Mouse (Mus musculus): ENCODE data around the gene Phf21a.
A peak's percentile ranks its signal among the peaks of the same experiment; 100 is the strongest.
"Not testable (repeated sequence)": the region's sequence is repeated elsewhere in the genome, so short reads cannot be mapped to it uniquely, and the experiment has no call there.

Gene Phf21a

DNA sequence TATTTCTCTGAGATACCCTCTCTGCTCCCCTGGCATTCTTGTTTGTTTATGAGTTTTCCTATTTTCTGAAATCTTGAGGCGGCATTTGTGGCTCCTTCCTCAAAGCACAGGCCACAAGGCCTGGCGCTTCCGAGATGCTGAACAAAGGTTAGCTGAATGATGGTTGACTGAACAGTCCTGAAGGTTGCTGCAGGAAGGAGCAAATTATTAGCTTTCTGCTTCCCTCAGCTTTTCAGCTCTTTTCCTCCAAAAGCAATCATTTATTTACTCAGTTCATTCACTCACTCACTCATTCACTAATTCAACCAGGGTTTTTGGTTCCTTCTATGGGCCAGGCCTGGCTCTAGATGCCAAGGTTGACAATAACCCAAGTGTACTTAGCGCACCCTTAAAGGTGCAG lies 10.7 kb upstream of the Phf21a start:
- DNase-seq (ENCODE audit: low read depth), result no peak

DNA sequence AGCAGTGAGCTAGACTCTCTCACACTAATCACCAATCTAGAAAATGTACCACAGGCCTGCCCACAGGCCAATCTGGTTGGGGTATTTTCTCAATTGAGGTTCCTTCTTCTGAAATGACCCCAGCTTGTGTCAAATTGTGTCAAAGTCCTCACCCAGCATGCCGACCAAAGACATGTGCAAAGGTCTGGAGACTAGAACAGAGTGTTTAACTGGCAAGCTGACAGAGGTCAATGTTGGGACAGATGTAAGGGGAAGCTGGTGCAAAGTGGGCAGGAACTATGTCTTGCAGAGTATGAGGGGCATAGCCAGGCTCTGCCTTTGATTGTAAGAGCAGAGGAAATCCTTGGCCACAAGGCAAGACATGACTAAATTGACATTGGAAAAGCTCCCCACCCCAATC lies 7.2 kb upstream of the Phf21a start:
- peak; percentile 8 for DNase-seq (ENCODE audit: low read depth)

DNA sequence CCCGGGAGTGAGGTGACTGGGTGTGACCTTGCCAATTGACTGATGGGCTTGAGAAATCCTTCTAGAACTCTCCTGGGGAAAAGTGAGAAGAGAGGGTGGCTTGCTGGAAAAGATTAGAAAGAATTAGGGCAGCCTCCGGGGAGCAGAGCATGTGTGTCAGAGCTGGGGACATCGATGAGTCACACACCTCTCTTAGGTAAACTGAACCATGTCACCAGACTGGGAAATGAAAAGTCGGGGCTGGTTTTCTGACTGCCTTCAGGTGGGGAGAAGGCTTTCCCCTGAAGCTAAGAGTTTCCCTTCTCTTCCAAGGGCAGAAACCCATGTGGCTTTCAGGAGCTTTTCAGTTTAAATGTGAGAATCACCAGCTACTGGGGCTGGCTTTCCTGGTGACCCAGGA lies 5.9 kb upstream of the Phf21a start:
- DNase-seq (ENCODE audit: low read depth), result no peak

GRCm38 (mm10) chr2:92089782-92090181 lies 3.1 kb upstream of the Phf21a start:
- no peak for DNase-seq (ENCODE audit: low read depth)

DNA sequence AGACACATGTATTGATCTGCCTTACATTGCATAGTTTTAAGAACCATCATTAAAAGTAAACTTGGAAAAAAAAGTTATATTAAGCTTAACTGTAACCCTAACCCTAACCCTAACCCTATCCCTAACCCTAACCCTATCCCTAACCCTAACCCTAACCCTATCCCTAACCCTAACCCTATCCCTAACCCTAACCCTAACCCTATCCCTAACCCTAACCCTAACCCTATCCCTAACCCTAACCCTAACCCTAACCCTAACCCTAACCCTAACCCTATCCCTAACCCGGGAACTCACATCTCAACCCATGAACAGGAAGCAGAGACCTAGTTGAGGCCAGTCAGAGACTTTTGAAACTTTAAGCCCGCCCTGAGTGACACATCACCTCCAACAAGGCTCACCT lies 586 bp downstream of the Phf21a start:
- not testable (repeated sequence) for DNase-seq (ENCODE audit: low read depth)

- no peak for DNase-seq (ENCODE audit: low read depth)
These were observed 1.2 kb downstream of the Phf21a start for GRCm38 (mm10) chr2:92094078-92094477.

GRCm38 (mm10) chr2:92100768-92101167 lies 7.9 kb downstream of the Phf21a start:
- DNase-seq (ENCODE audit: low read depth), result no peak

GRCm38 (mm10) chr2:92124523-92124922 lies 31.6 kb downstream of the Phf21a start:
- DNase-seq (ENCODE audit: low read depth), result no peak

- DNase-seq (ENCODE audit: low read depth), result no peak
These were observed 32.4 kb downstream of the Phf21a start for GRCm38 (mm10) chr2:92125330-92125729.

- DNase-seq (ENCODE audit: low read depth), result peak; percentile 9
These were observed 37.2 kb downstream of the Phf21a start for GRCm38 (mm10) chr2:92130071-92130470.

DNA sequence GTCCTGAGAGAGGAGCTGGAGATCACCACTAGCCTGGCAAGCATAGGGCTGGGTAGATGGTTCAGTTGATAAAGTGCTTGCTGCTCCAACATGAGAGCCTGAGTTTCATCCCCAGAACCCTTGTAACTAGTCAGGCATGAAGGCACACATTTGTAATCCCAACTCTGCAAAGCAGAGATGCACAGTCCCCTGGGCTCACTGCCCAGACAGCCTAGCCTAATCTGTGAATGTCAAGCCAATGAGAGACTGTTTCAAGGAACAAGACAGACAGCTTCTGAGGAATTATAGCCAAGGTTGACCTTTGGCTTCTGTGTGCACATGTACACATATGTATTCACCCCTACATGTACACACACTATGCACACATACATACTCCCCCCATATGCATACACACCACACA lies 45.8 kb downstream of the Phf21a start:
- DNase-seq (ENCODE audit: low read depth), result no peak

DNA sequence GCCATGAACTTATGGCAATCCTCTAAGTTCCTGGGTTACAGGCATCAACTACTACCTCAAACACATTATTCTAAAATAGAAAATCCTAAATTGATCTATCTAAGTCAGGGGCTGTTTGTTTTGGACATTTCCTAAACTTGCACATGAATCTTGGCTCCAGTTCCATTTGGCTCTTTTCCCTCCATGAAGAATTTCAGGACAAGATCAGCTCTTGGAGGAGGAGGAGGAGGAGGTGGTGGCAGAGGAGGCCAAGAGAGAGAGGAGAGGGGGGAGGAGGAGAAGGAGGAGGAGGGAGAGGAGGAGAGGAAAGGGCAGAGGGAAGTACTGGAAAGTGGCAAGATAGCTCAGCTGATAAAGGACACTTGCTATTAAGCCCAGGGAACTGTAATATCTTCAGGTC lies 46.4 kb downstream of the Phf21a start:
- no peak for DNase-seq (ENCODE audit: low read depth)

- no peak for DNase-seq (ENCODE audit: low read depth)
These were observed 47.5 kb downstream of the Phf21a start for GRCm38 (mm10) chr2:92140383-92140782.

DNA sequence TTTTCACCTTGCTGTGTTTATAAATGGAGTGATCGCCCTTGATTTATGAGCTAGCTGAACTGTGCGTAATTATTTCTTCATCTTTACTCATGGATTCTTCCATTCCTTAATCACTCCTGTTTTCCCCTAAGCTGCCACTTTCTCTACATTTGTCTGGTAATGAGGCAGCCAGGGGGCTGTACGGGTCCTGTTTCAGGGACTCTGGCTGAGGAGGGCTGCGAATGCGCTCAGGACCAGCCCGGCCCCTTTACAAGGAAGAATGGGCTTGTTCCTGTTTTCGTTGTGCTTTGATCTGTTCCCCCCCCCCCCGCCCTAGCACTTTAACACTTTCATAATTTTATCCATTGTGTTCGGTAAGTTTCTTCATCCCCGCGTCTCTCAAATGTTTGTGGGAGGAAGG lies 48.2 kb downstream of the Phf21a start:
- DNase-seq (ENCODE audit: low read depth), result no peak

DNA sequence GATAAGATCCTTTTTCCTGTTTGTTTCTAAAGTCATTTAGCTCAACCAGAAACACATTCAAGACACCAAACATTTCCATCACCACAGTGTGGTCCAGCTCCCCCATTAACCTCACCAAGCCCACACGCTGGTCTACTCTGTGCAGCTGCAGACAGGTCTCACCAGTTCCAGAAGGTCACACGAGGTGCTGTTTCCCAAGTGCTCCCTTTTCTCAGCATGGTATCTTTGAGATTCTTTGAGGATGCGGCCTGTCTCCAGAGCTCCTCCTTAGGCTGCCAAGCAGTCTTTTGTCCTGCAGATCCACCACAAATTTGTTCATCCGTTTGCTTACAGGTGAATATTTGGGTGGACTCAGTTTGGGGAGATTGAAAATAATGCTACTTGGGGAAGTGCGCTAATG lies 51.0 kb downstream of the Phf21a start:
- DNase-seq (ENCODE audit: low read depth), result peak; percentile 39

- peak; percentile 29 for DNase-seq (ENCODE audit: low read depth)
These were observed 55.2 kb downstream of the Phf21a start for GRCm38 (mm10) chr2:92147925-92148750.

DNA sequence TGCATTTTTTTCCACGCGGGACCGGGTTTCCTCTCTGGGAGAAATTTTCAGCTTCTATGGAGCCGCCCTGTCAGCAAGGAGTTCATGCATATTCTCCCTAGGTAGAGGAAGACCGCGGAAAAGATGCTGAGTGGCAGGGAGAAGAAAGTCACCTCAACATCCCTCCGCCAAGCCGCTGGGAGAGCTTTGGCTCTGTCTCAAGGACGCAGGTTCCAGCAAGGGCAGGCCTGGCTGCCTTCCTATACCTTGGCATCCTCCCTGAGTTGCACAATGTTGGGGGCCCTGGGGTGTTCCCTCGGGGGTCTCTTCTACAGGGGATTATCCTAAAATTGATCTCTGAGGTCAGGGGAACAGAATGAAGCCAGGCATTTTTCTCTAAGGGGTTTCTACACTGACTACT lies 71.4 kb downstream of the Phf21a start:
- DNase-seq (ENCODE audit: low read depth), result no peak

GRCm38 (mm10) chr2:92166950-92167349 lies 74.0 kb downstream of the Phf21a start:
- DNase-seq (ENCODE audit: low read depth), result no peak

DNA sequence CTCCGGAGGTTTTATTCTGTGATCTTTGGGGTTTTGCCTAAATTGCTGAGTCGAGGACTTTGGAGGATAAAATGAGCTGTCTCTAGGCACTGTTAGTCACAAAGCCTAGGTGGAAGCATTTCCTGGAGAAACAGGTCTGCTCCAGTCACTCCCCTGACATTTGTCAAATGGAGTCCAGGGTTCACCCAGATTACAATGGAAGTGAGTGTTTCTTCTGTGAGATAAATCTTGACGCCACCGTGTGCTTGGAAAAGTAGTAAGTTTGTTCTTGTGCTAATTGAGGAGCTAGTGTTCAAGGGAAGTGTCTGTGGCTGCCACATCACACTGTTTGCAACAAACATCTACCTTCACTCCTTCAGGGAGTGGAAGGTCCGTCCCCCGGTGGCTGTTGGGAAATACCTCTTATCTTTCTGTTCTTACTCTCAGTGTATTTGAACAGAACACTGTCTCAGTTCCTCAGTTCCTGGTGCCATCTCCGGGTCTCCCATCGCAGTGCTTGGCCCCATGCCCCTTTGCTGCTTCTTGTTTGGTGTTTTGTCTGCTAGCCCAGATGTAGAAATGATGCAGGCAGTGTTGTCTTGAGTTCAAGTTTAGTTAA lies 78.2 kb downstream of the Phf21a start:
- DNase-seq (ENCODE audit: low read depth), result peak; percentile 28

- no peak for DNase-seq (ENCODE audit: low read depth)
These were observed 79.4 kb downstream of the Phf21a start for GRCm38 (mm10) chr2:92172300-92172699.

GRCm38 (mm10) chr2:92173186-92173585 lies 80.3 kb downstream of the Phf21a start:
- DNase-seq (ENCODE audit: low read depth), result peak; percentile 73

GRCm38 (mm10) chr2:92174265-92174664 lies 81.3 kb downstream of the Phf21a start:
- DNase-seq (ENCODE audit: low read depth), result no peak

- DNase-seq (ENCODE audit: low read depth), result no peak
These were observed 82.1 kb downstream of the Phf21a start for GRCm38 (mm10) chr2:92175002-92175401.

DNA sequence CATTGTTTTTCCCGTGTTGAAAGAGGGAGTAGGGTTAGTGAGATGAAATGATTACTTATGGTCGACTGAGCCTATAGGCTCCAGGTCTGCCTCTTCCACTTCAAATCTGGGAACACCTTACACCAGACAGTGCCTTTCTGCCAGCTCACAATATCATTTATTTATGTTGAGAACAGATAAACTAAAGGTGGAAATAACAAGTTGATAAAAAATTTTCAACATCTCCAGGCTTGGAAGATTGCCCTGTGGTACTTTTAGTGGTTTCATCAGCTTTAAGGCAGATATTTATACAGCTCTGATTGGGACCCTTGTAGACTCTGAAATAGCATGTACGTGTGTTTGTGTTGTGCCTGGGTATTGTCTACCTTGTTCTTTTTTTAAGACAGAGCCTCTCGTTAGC lies 83.4 kb downstream of the Phf21a start:
- no peak for DNase-seq (ENCODE audit: low read depth)

Measured in 416B (cell line).